Mouse (Mus musculus) MEL (cell line): ENCODE measurements around the gene Ppm1g. TPM values are rescaled to one million over a fixed set of nuclear protein-coding genes. Genes with fewer than 3 reads are reported as not detected.
A peak's percentile ranks its signal among the peaks of the same experiment; 100 is the strongest.

ENCODE experiments used
- DNase-seq: peaks from one replicate; pipeline ENCODE4 v3.0.0; 2011; ENCODE audit warnings: low read depth, low spot score
- H3K27ac ChIP-seq: 2 replicates; pipeline ENCODE4 v1.5.1; 2012; ENCODE audit warnings: low read depth, mild to moderate bottlenecking, control low read depth, low read length, moderate library complexity; ENCODE audit not compliant: control insufficient read depth
- H3K27me3 ChIP-seq, 2 experiments: fragments of 150-350 bp in 1 of 2; sonication (generic) in 1 of 2; 2 replicates each; pipeline ENCODE4 v1.6.1; 2012; ENCODE audit warnings: low read length in 2 of 2, mild to moderate bottlenecking in 2 of 2, improper control_type of control experiment in 1 of 2, moderate library complexity in 1 of 2; ENCODE audit not compliant: insufficient read depth in 2 of 2, control insufficient read depth in 1 of 2
- H3K36me3 ChIP-seq, 2 experiments: 2 replicates each; pipeline ENCODE4 v1.6.1; 2012 to 2014; ENCODE audit warnings: low read length in 2 of 2, improper control_type of control experiment in 1 of 2, inconsistent platforms in 1 of 2, mild to moderate bottlenecking in 1 of 2; ENCODE audit not compliant: insufficient read depth in 2 of 2, control insufficient read depth in 1 of 2
- H3K4me1 ChIP-seq, 2 experiments: fragments of 150-350 bp in 1 of 2; sonication (generic) in 1 of 2; 2 replicates each; pipeline ENCODE4 v1.6.1; 2012; ENCODE audit warnings: low read length in 2 of 2, improper control_type of control experiment in 1 of 2, mild to moderate bottlenecking in 1 of 2; ENCODE audit not compliant: insufficient read depth in 2 of 2, control insufficient read depth in 1 of 2
- H3K4me3 ChIP-seq, 2 experiments: fragments of 150-350 bp in 1 of 2; sonication (generic) in 1 of 2; 2 replicates each; pipeline ENCODE4 v1.5.1; 2012; ENCODE audit warnings: low read depth in 2 of 2, low read length in 2 of 2, mild to moderate bottlenecking in 2 of 2, moderate library complexity in 2 of 2, control low read depth in 1 of 2, improper control_type of control experiment in 1 of 2; ENCODE audit not compliant: control insufficient read depth in 1 of 2, insufficient read depth in 1 of 2
- H3K79me2 ChIP-seq: 2 replicates; pipeline ENCODE4 v1.6.1; 2012; ENCODE audit warnings: mild to moderate bottlenecking, low read length, moderate library complexity; ENCODE audit not compliant: control insufficient read depth, poor library complexity, insufficient read depth
- H3K9ac ChIP-seq: 2 replicates; pipeline ENCODE4 v1.6.1; 2012; ENCODE audit warnings: low read depth, mild to moderate bottlenecking, control low read depth, low read length, moderate library complexity; ENCODE audit not compliant: control insufficient read depth, poor library complexity, severe bottlenecking
- H3K9me3 ChIP-seq: fragments of 150-350 bp; sonication (generic); replicated peaks from 2 replicates; pipeline ENCODE4 v1.6.1; 2012; ENCODE audit warnings: mild to moderate bottlenecking, low read length, improper control_type of control experiment, moderate library complexity; ENCODE audit not compliant: insufficient read depth
- CHD2 ChIP-seq: IDR thresholded peaks from 2 replicates; pipeline ENCODE4 v1.6.1; 2011; ENCODE audit warnings: low read length, improper control_type of control experiment
- ELF1 ChIP-seq: IDR thresholded peaks from 2 replicates; pipeline ENCODE4 v1.6.1; 2014; ENCODE audit warnings: low read depth, mild to moderate bottlenecking, inconsistent platforms, low read length, improper control_type of control experiment, moderate library complexity
- EP300 ChIP-seq, 2 experiments: IDR thresholded peaks; 2 replicates each; pipeline ENCODE4 v1.6.1; 2011; ENCODE audit warnings: improper control_type of control experiment in 2 of 2, low read length in 2 of 2, low read depth in 1 of 2, mild to moderate bottlenecking in 1 of 2
- ETS1 ChIP-seq: IDR thresholded peaks from 2 replicates; pipeline ENCODE4 v1.6.1; 2012; ENCODE audit warnings: low read depth, mild to moderate bottlenecking, inconsistent platforms, low read length, improper control_type of control experiment, moderate library complexity
- GABPA ChIP-seq: IDR thresholded peaks from 2 replicates; pipeline ENCODE4 v1.6.1; 2012; ENCODE audit warnings: low read depth, mild to moderate bottlenecking, inconsistent platforms, low read length, improper control_type of control experiment, moderate library complexity
- GATA1 ChIP-seq: IDR thresholded peaks from 2 replicates; pipeline ENCODE4 v1.6.1; 2011; ENCODE audit warnings: low read depth, low read length, improper control_type of control experiment
- HCFC1 ChIP-seq: IDR thresholded peaks from 2 replicates; pipeline ENCODE4 v1.6.1; 2012; ENCODE audit warnings: low read depth, mild to moderate bottlenecking, inconsistent platforms, low read length, improper control_type of control experiment, moderate library complexity
- MXI1 ChIP-seq: IDR thresholded peaks from 2 replicates; pipeline ENCODE4 v1.6.1; 2011; ENCODE audit warnings: mild to moderate bottlenecking, low read depth, low read length, improper control_type of control experiment
- MYB ChIP-seq: IDR thresholded peaks from 2 replicates; pipeline ENCODE4 v1.6.1; 2011; ENCODE audit warnings: mild to moderate bottlenecking, low read depth, low read length, improper control_type of control experiment
- NRF1 ChIP-seq: IDR thresholded peaks from 2 replicates; pipeline ENCODE4 v1.6.1; 2014; ENCODE audit warnings: low read depth, mild to moderate bottlenecking, inconsistent platforms, low read length, improper control_type of control experiment, moderate library complexity; ENCODE audit not compliant: poor library complexity, insufficient read depth, severe bottlenecking
- POLR2A ChIP-seq, 2 experiments: IDR thresholded peaks; 2 replicates each; pipeline ENCODE4 v1.6.1; 2011 to 2012; ENCODE audit warnings: low read length in 2 of 2, mild to moderate bottlenecking in 2 of 2, control low read depth in 1 of 2, improper control_type of control experiment in 1 of 2, low read depth in 1 of 2, moderate library complexity in 1 of 2; ENCODE audit not compliant: control insufficient read depth in 1 of 2, insufficient read depth in 1 of 2, poor library complexity in 1 of 2
- POLR2AphosphoS2 ChIP-seq: IDR thresholded peaks from 2 replicates; pipeline ENCODE4 v1.6.1; 2011; ENCODE audit warnings: low read length, improper control_type of control experiment
- RAD21 ChIP-seq: IDR thresholded peaks from 2 replicates; pipeline ENCODE4 v1.6.1; 2011; ENCODE audit warnings: mild to moderate bottlenecking, low read depth, low read length, improper control_type of control experiment
- RCOR1 ChIP-seq: IDR thresholded peaks from 2 replicates; pipeline ENCODE4 v1.6.1; 2012; ENCODE audit warnings: low read depth, mild to moderate bottlenecking, inconsistent platforms, low read length, improper control_type of control experiment
- SIN3A ChIP-seq: IDR thresholded peaks from 2 replicates; pipeline ENCODE4 v1.6.1; 2012; ENCODE audit warnings: low read length, improper control_type of control experiment, inconsistent platforms
- SMC3 ChIP-seq: IDR thresholded peaks from 2 replicates; pipeline ENCODE4 v1.6.1; 2011; ENCODE audit warnings: low read depth, low read length, improper control_type of control experiment
- TBP ChIP-seq: IDR thresholded peaks from 2 replicates; pipeline ENCODE4 v1.8.0; 2011; ENCODE audit warnings: low read depth, low read length, improper control_type of control experiment
- UBTF ChIP-seq: IDR thresholded peaks from 2 replicates; pipeline ENCODE4 v1.6.1; 2012; ENCODE audit warnings: low read depth, mild to moderate bottlenecking, inconsistent platforms, low read length, improper control_type of control experiment, moderate library complexity, borderline replicate concordance; ENCODE audit not compliant: insufficient read depth
- USF1 ChIP-seq: IDR thresholded peaks from 2 replicates; pipeline ENCODE4 v1.6.1; 2014; ENCODE audit warnings: low read depth, mild to moderate bottlenecking, inconsistent platforms, low read length, improper control_type of control experiment, moderate library complexity
- USF2 ChIP-seq, 2 experiments: IDR thresholded peaks; 2 replicates each; pipeline ENCODE4 v1.6.1; 2011 to 2012; ENCODE audit warnings: improper control_type of control experiment in 2 of 2, low read length in 2 of 2, borderline replicate concordance in 1 of 2, inconsistent platforms in 1 of 2, low read depth in 1 of 2, mild to moderate bottlenecking in 1 of 2; ENCODE audit not compliant: insufficient read depth in 1 of 2
- ZC3H11A ChIP-seq: IDR thresholded peaks from 2 replicates; pipeline ENCODE4 v1.6.1; 2012; ENCODE audit warnings: low read depth, mild to moderate bottlenecking, inconsistent platforms, low read length, improper control_type of control experiment
- polyA plus RNA-seq, 2 experiments: library from polyadenylated mRNA; stranded (reverse) in 1 of 2; unstranded in 1 of 2; fragments of >175 nt in 1 of 2; fragments of >200 nt in 1 of 2; gene quantifications; 2 replicates each; pipeline versions ENCODE4 v1.2.1 to v1.2.4; 2012; ENCODE audit warnings: low replicate concordance in 2 of 2, low read depth in 1 of 2; ENCODE audit not compliant: insufficient read length in 2 of 2, insufficient read depth in 1 of 2, missing spikeins in 1 of 2
- total RNA-seq: library from RNA; depleted of rRNA; stranded (reverse); fragments of 300-350 nt; gene quantifications from 2 replicates; pipeline ENCODE4 v1.2.3, GENCODE M21; 2012

Gene Ppm1g
- total and polyA plus RNA-seq, 3 experiments = 169 to 639 (median 408) TPM

DNA sequence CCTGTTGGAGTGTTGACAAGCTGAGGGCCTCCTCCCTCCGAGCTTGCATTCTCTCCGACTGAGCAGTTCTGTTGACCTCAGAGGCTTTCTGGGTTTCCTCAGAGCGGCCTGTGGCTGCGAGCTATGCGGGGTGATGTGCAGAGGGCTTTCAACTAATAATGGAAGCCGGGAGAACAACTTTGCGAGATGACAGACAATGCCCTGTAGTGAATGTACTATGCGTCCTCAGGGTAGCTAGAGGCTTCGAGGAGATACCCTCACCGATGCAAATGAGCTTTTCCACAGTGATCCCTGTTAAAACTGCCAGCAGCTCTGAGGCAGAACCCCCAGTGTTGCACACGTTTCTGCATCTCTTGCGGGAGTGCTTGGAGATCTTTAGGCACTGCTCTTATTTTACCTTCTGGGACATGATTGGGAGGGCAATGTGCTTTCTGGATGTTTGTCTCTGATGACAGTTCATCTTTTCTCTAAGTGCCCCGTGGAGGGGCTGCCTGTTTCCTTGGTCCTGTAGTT, 21.1 kb upstream of the Ppm1g start:
- Histone ChIP-seq H3K9ac (peak overlapping the region; percentile 85), H3K27ac (peak overlapping the region; percentile 38), H3K4me3 (peak overlapping the region; percentile 79 to 100), H3K79me2 (peaks cover 17% of the 10 kb centered on the region), H3K9me3 (no peaks in the 10 kb centered on the region), H3K36me3 (peaks cover 6 to 7% of the 10 kb centered on the region in 2 experiments), H3K4me1 (peaks cover 0 to 2% of the 10 kb centered on the region in 2 experiments; a peak in 2 of 4 replicates), H3K27me3 (no peaks in the 10 kb centered on the region)
- DNase-seq = no peak
- no peak for TF ChIP-seq POLR2A (IDR thresholded peaks at IDR 0.05; ENCODE audit: control insufficient read depth in 1 of 2, insufficient read depth in 1 of 2, low read depth in 1 of 2, low read length in 2 of 2, poor library complexity in 1 of 2)
- peak; percentile 68 for TF ChIP-seq MXI1
- no peak for TF ChIP-seq ELF1
- no peak for TF ChIP-seq MYB
- no peak for TF ChIP-seq SMC3
- no peak for TF ChIP-seq CHD2
- TF ChIP-seq USF2 (IDR thresholded peaks at IDR 0.05; ENCODE audit: borderline replicate concordance in 1 of 2, insufficient read depth in 1 of 2, low read depth in 1 of 2, low read length in 2 of 2) = no peak
- TF ChIP-seq SIN3A = peak; percentile 74; the same call in 1 of the 2 replicates
- TF ChIP-seq UBTF = no peak
- TF ChIP-seq RCOR1 = no peak
- no peak for TF ChIP-seq USF1
- no peak for TF ChIP-seq GATA1
- no peak for TF ChIP-seq ETS1
- no peak for TF ChIP-seq POLR2AphosphoS2
- 0 out of 2 replicates have a peak, but pooled peaks have one; percentile 21 for TF ChIP-seq TBP
- TF ChIP-seq ZC3H11A = no peak
- no peak for TF ChIP-seq NRF1
- TF ChIP-seq EP300 (IDR thresholded peaks at IDR 0.05; ENCODE audit: low read depth in 1 of 2, low read length in 2 of 2) = peak in 1 of 2 experiments; percentile 30; a peak in 1 of 4 replicates
- no peak for TF ChIP-seq RAD21
- TF ChIP-seq GABPA = no peak
- no peak for TF ChIP-seq HCFC1
